Mouse (Mus musculus) heart, embryonic 12.5 days (tissue): ENCODE data around the gene Ncf2. TPM values are rescaled to one million over a fixed set of nuclear protein-coding genes. Genes with fewer than 3 reads are reported as not detected.

ENCODE experiments used
- polyA plus RNA-seq: library from polyadenylated mRNA; unstranded; fragments of >200 nt; fragmentation: Nextera tagmentation; extraction: Ambion mirVana; gene quantifications from 2 replicates; pipeline ENCODE4 v1.2.1, GENCODE M21; 2016

Gene Ncf2
- polyA plus RNA-seq, 1 experiment from 2014 or later: 3.4 TPM

Other genes starting within 250 kb of the Ncf2 start
- not detected in 2 replicates for gene Apobec4, start 49.6 kb upstream of the Ncf2 start, polyA plus RNA-seq
- 66.1 and 73.5 TPM in 2 replicates for gene Rgl1, start 33.8 kb upstream of the Ncf2 start, polyA plus RNA-seq
- 245 and 249 TPM in 2 replicates for gene Arpc5, start 33.7 kb upstream of the Ncf2 start, polyA plus RNA-seq
- 32.3 and 34.2 TPM in 2 replicates for gene Smg7, start 102.5 kb downstream of the Ncf2 start, polyA plus RNA-seq
- gene Nmnat2, start 154.8 kb downstream of the Ncf2 start, polyA plus RNA-seq: 0.98 and 1.2 TPM in 2 replicates